Mouse (Mus musculus): ENCODE measurements around the gene Cdk18.

The Cdk18 gene

DNA sequence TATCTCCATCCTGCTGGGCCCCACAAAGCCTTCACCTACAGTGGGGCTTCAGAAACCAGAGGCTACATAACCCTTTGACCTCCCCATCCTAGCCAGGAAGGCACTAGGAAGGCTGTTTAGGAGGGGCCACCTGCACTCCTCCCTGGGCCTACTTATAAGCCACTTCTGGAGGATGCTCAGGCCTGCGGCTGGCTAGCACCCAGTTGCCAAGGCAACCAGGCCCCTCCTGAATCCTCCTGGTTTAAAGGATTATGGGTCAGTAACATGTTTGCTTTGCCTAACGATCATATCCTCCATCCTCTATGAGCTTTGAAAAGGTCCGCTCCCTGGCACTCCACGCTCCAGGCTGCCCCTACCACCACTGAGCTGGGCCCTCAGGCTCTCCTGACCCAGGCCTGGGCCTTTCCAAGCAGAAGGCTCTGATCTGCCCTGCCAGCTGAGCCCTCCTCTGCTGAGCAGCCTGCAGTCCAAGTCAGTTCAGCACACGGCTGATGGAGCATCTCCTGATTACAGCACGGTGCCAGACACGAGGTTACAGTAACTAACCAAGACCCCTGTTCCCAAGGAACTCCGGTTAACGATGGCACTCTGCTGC, 16.0 kb downstream of the Cdk18 start:
- in situ Hi-C loops (cut with MboI, MseI) = loop anchor here (5.0 kb wide), 2 partner anchors 34 to 89 kb away; no protein-coding TSS in a partner anchor

- in situ Hi-C loops (cut with MboI, MseI) = loop anchor here (5.0 kb wide), 2 partner anchors 35 to 90 kb away; no protein-coding TSS in a partner anchor
These were observed 17.6 kb downstream of the Cdk18 start for GRCm38 (mm10) chr1:132121895-132122294.

DNA sequence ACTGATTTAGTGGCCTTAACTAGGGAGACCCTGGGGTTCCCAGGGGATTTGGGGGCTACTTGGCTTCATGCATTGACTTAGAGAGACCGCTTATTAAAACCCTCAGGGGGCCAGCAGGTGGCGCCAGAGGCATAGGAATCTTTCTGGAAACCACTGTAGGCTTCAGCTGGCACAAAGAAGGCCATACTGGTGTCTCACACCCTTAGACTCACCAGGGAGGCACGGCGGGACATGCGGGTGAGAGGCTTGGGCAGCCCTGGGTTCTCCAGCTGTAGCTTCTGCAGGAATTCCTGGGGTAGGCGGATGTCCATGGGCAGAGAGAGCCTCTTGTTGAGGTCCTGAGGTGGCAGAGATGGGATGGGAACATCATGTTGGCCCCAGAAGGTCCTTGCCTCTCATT, 18.2 kb downstream of the Cdk18 start:
- in situ Hi-C loops (cut with MboI, MseI) = loop anchor here (5.0 kb wide), 2 partner anchors 36 to 91 kb away; no protein-coding TSS in a partner anchor

GRCm38 (mm10) chr1:132116606-132117005, 22.9 kb downstream of the Cdk18 start:
- in situ Hi-C loops (cut with MboI, MseI) = loop anchor here (5.0 kb wide), 1 partner anchor 139 kb away; no protein-coding TSS in a partner anchor

- in situ Hi-C loops (cut with MboI, MseI) = no loop called here
These were observed 26.4 kb downstream of the Cdk18 start for GRCm38 (mm10) chr1:132113098-132113497.

DNA sequence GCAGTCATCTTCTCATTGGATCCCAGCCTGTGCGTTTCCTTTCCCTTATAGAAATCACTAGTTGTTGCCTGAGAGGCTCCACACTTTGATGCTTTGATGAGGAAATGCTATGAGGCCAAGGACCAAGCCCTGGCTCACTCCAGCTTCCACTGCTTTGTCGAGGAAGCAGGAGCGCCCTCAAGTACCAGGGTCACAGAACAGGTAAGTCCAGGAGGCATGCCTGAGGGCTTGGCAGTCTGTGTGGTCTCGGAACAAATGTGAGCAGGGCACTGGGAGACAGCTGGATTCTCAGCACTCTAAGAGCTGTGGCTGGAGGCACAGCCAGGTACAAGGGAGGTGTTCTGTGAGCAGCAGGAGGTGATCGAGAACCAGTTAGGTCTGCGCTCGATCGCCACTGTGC, 27.1 kb downstream of the Cdk18 start:
- in situ Hi-C loops (cut with MboI, MseI) = no loop called here

DNA sequence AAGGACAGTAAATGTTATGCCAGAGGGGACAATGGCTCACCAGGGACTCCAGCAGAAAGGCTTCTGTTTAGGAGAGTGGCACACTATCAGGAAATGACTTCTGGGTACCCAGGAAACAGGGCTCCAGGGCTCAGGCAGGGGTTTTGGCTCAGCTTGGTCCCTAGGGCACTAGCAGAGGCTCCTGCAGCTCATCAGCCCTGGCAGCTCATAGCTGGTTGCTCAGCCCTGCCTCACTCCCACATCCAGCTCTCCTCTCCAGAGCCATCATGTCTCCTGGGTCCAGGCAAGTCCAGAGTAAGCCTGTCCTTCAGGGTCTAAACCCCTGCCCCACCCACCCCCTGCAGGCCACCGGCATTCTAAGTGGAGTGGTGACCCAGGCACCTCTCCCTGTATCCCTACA, 28.1 kb downstream of the Cdk18 start:
- in situ Hi-C loops (cut with MboI, MseI) = no loop called here

DNA sequence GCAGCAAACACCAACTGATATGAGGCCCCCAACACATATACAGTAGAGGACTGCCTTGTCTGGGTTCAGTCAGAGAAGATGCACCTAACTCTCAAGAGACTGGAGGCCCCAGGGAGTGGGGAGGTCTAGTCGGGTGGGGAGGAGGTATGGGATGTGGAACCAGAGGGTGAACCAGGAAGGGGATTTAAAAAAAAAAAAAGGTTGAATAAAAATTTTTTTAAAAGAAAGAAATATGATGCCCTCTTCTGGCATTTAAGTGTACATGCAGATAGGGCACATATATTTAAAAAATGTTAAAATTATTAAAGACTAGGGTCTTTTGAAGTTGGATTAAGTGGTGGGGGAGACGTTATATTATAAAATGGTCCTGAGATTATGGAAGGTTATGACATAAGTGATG, 30.1 kb downstream of the Cdk18 start:
- in situ Hi-C loops (cut with MboI, MseI) = no loop called here

- in situ Hi-C loops (cut with MboI, MseI) = no loop called here
These were observed 35.1 kb downstream of the Cdk18 start for GRCm38 (mm10) chr1:132104353-132104752.

DNA sequence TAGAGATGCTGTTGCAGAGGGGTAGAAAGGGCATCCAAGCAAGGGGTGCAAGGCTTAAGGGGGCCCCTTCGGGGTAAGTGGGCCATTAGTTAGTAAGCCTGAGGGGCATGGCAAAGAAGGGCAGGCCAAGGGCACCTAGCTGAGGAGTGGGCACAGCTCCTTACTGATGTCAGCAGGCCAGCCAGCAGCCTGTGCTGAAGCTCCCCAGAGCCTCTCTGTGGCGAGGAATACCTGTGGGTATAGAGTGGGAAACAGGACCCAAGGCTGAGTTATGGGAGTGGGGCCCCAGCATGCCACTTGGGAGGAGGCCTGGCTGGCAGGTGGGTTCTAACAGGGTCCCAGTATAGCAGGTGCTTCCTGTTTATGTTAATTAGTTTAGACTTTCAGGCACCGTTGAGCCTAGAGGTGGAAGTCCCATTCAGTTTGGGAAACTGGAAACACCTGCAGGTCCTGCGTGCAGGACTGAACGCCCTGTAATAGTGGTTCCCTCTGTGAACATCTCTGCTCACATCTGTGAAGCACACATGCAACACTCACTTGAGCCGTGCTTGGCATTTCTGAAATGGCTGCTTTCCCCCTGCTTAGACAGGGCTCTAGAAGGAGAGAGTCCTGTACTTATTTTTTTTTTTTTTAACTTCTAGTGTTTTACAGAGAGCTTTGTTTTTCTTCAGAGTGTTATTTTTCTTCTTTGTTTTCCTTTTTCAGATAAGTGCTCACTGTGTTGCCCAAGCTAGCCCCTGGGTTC, 37.4 kb downstream of the Cdk18 start:
- in situ Hi-C loops (cut with MboI, MseI) = no loop called here

- in situ Hi-C loops (cut with MboI, MseI) = no loop called here
These were observed 39.7 kb downstream of the Cdk18 start for GRCm38 (mm10) chr1:132099775-132100174.

GRCm38 (mm10) chr1:132099016-132099415, 40.5 kb downstream of the Cdk18 start:
- in situ Hi-C loops (cut with MboI, MseI) = no loop called here

DNA sequence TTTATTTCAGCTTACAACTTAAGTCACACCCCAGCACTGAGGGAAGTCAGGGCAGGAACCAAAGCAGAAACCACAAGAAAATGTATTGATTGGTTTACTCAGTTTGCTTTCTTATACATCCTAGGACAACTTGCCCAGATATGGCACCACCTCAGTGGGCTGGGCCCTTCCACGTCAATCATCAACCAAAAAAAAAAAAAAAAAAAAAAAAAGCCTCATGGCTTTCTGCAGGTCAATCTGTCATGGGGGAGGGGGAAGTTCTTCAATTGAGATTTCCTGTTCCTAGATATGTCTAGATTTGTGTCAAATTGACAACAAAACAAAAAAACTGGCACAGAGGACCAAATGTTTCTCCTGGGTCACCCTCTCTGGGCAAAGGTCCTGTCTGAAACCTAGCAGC, 41.4 kb downstream of the Cdk18 start:
- in situ Hi-C loops (cut with MboI, MseI) = no loop called here

DNA sequence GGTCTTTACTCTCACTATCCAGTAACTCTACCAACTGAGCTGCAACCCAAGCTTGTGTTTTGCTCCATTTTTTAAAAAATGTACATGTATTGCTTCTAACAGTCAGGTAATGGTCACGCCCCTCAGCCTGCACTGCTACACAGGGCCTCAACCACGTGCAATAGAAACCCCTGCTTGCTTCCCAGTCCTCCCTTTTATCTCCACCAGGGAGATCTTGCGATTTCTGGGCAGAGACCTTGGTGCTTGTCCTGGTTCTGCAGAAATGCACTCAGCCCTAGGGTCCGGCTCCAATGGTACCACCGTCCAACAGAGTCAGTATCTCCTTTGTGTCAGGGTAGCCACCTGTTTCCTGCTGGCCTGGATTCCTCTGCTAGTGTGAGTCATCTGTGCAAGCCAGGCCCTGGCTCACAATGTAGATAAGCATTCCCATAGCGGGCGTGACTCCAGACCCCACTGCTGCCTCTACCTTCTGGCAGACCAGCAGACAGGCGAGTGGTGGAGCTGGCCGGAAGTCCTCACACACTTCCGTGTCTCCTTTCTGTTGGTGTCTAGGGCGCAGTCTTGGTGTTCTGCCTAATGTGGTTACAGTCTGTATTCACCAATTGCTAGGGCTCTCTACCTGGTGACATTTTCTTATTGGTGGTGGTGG, 44.0 kb downstream of the Cdk18 start:
- in situ Hi-C loops (cut with MboI, MseI) = no loop called here

DNA sequence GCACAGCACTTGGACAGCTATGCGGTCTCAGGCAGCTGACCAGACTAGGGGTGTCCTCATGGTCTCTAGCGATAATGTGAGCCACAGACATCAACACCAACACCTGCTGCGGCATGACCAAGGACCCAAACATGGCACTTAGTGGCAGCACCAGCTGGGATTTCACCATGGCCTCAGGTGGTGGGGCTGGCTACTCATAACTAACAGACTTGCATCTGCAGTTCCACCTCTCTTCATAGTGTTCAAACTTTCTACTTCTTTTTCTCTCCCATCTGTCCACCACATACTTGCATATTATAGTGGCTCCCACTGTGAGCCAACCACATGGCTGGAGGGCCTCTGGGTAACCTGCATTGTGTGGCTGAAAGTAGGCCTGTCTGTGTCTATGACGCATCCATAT, 46.2 kb downstream of the Cdk18 start:
- in situ Hi-C loops (cut with MboI, MseI) = no loop called here

- in situ Hi-C loops (cut with MboI, MseI) = no loop called here
These were observed 49.2 kb downstream of the Cdk18 start for GRCm38 (mm10) chr1:132090266-132090665.

DNA sequence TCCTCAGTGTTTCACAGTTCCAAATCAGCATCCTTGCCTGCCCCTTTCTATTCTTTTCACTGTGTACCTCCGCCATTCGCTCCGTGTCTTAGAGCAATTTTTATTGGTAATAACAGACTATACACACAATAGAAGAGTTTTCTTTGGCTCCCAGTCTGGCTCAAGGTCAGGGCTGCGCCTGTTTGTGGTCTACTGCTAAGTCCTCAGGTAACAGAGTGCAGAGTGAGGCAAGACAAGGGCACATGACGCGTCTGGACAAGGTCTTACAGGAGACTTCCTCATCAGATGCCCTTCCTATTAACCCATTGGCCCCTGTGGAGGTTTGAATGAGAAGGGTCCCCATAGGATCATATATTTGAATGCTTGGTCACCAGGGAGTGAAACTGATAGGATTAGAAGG, 49.7 kb downstream of the Cdk18 start:
- in situ Hi-C loops (cut with MboI, MseI) = no loop called here

DNA sequence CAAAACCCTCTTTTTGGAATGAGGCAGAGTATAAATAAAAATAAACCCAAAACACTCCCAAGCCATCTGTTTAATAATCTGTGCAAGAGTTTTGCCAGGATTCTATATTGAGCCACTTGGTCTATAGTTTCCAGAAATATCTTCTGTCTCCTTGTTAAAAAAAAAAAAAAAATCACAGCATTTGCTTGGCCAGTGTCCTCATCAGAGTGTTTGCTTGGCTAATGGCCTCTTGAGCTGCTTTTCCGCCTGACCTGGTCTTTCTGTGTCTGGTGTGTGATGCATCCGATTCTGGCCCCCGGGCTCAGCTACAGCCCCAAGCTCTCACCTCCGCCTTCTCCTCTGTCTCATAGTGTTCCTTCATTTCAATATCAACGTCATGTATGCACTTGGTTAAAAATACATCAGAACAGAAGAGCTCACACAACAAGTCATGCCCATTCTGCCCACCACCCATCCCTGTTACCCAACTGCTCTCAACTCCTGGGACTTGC, 51.3 kb downstream of the Cdk18 start:
- in situ Hi-C loops (cut with MboI, MseI) = no loop called here

GRCm38 (mm10) chr1:132085181-132086049, 54.1 kb downstream of the Cdk18 start:
- in situ Hi-C loops (cut with MboI, MseI) = no loop called here

GRCm38 (mm10) chr1:132078413-132078812, 61.1 kb downstream of the Cdk18 start:
- in situ Hi-C loops (cut with MboI, MseI) = no loop called here

GRCm38 (mm10) chr1:132075576-132075975, 63.9 kb downstream of the Cdk18 start:
- in situ Hi-C loops (cut with MboI, MseI) = no loop called here

GRCm38 (mm10) chr1:132070659-132071058, 68.8 kb downstream of the Cdk18 start:
- in situ Hi-C loops (cut with MboI, MseI) = no loop called here
